Mouse (Mus musculus): Measurements from ENCODE around the gene Whrn.

The Whrn gene

DNA sequence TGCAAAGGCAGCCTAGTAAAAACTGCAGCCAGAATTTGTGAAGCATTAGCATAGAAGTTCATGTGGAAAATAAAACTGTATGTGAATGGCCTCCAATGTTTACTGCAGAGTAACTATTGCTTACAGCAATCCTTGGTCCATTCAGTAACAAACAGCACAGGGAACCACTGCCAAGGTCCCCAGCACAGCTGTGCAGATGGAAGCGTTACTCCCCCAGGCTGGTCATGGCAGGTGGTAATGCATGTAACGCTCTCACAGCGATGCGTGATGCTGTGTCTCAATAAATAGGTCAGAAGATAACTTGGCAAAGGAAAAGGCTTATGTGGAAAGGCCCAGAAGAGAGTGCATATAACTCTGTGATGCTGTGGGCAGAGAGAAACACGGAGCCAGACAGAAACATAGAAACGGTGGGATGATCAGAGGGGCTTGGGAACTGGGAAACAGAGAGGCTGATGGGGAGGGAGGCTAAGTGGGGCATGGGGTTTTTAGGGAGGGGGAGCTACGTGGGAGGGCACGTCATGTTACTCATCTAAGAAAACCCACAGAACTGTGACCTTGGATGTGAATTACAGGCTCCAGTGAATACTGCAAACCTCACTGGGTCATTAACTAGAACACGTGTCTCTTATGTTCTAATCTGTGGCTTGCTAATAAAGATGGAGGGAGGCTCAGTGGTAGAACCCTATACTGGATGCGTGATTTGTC, 51.3 kb downstream of the Whrn start:
- no peak for DNase-seq

DNA sequence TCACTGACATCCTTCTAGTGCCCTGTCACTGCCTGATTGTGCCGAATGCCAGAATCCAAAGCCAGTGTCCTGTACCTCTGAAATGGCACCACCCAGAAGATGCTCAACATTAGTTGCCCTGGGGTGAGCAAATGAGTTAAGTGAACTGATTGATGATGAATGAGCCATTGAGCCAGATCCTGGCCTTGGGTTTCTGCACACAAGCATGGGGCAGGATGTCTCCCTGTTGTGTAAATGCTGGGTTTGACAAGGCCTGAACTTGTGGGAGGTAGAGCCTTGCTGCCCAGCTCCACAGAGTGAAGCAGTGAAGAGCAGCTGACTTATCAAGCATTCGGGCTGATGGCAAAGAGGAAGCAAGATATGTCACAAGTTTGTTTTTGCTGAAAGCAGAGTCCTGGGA, 52.7 kb downstream of the Whrn start:
- DNase-seq, result no peak

DNA sequence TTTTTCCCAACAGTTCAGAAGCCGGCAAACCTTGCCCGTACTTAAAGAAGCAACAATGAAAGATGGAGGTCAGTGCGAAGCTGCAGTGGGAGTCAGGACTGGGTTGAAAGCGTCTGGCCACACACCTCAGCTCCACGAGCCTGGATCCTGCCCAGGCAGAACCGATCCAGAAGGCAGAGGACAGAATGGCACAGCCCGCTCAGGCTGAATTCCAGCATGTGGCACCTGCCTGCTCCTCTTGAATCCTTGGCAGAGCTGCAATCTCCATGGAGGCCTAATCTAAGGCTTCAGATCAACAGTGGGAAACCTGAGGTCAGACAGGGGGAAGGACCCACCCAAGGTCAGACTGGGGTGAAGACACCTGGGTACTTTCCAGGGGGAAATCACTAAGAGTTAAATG, 54.2 kb downstream of the Whrn start:
- peak; percentile 27 for DNase-seq

DNA sequence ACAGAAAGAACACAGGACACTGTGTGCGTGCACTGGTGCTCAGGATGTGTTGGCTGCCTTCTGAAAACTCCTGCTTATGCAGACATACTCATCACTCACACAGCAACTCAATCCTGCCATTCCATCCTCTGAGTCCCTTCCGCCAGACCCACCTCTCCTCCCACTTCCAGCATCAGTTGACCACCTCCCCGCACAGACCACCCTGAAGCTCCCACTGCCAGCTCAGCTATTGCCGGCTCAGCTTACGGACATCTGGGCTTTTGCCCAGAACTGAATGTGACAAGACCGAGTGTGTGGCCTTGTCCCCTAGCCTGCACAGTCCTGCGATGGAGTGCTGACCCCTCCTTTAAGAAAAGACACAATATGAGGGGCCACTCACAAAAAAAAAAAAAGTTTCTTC, 55.5 kb downstream of the Whrn start:
- no peak for DNase-seq

DNA sequence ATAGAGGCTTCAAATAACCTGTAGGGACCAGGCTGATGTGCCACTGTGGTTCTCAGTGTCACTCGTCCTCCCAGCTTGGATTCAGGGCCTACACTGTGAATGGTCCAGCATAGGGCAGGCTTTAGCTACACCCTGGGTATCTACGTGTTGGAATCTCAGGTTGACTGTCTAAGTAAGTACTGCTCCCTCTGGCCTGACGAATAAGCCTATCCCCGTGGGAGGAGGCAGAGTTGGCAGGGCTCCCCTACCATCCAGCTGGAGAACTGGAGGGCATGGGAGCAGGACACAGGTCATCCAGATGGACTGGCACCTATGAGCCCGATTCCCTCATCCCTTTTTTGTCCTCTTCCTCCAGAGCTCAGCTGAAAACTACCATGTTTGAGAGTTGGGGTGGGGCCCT, 57.8 kb downstream of the Whrn start:
- no peak for DNase-seq

DNA sequence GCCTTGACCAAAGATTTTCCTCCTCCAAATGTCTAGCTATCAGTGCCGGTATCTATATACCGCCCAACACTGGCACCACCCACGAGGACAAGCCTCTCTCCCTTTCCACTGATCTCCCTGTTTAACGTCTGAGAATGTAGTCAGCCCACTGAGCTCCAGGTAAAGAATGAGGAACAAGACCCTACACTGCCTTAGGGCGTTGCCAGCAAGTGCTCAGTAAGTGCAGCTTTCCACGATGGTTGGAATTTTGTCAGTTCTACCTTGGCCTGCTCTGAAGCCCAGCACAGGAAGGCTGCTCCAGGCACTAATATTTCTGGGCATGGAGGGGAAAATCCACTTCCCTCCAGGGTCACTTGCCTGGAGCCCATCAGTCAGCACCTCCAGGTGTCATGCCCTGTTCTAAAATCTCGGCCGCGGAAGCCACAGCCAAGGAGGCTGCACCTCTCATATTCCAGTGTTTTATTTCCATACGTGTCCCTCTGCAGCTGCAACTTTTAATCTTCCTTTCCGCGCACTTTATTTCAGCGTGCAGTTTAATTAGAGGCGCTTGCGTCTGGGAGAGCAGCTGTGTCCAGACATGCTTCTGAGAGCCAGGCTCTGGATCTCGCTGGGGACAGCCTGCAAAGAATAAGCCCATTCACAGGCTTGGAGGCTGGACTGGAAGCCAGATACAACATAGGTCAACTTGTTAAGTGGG, 58.5 kb downstream of the Whrn start:
- no peak for DNase-seq

DNA sequence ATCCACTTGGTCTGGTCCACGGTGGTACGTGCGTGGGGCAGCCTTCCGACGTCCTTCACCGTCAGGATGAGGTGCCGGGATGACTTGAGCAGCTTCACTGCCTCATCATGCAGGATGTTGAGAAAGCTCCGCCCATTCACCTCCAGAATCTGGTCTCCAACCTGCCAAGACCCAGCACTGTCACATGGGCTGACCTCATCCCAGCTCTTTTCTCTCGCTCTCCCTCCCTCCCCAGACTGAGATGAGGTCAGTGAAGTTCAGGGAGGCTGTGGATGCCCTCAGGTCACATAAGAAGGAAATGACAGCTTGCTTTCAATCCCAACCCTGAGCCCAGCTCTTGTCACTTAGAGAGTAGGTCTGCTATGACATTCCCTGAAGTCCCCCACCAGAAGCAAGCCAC, 60.4 kb downstream of the Whrn start:
- no peak for DNase-seq

DNA sequence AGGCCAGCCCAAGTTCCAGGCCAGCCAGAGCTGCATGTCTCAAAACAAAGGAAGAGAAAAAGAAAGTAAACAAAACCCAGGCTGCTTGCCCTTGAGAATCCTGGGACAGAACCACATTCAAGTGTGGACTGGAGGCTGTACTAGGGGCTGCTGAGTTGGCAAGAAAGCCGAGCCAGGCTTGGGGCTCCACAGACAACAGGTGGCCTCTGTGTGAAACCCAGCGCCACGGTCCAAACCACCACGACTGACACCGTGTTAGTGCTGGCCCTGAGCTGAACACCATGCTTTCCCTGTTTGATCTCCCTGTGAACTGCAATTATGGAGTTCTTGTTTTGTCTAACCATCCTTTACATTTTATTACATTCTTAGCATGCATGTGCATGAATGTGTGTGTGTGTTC, 64.7 kb downstream of the Whrn start:
- no peak for DNase-seq

DNA sequence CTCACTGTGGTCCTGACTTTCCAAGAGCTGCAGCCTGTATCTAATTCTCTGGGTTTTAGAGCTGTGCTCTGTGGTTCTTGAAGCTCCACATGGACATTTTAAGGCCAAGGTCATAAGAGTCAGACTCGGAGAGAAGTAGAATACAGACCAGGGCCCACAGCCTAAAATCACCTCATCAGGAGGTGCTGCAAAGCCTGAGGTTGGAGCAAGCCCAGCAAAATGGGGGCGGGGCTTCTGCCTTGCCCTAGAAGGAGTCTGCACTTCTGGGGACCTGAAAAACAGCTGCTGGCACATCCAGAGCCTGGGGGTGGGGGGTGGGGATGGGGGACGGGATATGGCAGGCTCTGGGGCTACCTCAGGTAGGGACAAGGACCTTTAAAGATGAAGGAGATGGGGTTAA, 65.4 kb downstream of the Whrn start:
- no peak for DNase-seq

DNA sequence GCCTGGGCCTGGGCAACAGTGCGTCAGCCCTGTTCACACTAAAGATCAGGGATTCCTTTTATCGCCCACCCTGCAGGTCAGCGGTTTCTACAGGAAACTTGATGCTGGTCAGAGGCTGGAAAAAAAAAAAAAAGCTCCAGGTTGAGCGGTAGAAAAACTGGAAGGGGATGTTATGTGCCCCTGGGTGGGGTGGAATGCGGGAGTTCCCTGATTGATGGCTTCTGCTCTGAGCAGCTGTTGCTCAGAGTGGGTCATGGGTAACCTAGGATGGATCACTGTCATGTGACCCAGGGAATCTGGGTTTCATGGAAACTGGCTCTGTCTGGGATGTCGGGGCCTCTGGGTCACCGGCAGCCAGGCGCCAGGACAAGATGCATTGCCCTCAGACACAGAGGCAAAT, 69.5 kb downstream of the Whrn start:
- no peak for DNase-seq

DNA sequence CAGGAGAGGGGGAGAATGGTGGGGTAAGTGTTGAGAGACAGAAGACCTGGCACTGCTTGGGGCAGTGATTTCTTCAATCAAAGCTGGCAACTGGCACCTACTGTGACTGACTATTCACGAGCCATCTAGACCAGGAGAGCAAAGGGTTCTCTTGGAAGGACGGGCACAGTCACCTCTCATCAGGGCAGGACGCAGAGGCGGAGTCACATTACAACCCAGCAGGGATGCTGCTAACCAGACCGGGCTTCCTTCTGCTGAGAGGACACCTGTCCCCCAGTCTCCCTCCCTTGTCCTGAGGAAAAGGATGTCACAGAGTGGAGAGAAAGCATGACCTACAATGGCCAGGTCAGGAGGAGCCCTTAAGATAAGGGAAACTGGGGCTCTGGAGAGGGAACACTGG, 72.0 kb downstream of the Whrn start:
- DNase-seq, result no peak

DNA sequence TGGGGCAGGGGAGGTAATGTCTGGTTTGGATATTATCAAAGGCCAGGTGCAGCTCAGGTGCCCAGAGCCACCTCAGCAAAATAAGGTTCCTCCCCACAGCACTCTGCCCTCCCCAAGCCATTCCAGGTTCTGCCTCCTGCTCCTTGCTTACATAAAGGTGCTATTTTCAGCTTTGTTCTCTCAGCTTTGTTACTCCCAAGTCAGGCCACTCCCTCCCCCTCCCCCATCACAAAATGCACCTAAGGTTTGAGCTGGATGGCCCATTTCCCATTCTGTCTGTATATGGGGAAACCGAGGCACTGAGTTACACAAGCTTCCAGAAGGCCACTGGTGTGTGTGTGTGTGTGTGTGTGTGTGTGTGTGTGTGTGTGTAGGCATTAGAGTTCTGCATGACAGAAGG, 72.6 kb downstream of the Whrn start:
- no peak for DNase-seq

DNA sequence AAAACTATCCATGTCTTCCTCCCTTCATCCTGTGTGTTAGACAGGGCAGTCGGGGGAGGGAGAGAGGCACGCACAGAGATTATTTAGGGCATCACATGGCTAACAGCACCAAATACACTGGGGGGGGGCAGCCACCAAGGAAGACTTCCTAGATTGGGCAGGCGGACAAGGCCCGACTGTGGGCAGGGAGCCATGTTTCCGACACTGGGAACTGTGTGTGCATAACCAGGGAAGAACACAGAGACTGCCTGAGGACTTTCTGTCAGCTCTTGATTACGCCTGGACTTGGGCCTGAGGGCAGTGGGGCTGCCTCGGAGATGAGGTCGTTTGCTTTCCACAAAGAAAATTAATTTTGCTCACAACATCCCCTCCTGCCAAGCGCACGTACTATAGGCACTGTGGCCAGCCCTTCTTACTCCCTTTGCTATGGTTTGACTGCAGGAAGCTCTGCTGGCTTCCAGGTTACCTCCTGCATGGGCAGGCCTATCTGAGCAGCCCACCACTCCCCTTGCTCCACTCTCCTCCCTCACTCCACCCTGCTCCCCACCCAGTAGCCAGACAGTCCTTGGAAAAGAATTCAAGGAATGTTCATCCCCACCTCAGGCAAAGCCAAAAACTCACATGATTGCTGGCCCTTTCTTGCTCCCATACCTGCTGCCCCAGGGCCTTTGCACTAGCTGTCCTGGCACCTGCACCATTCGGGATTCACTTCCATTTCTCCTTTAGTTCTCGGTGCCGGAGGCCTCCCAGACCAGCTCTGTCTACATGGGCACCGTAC, 75.5 kb downstream of the Whrn start:
- no peak for DNase-seq

DNA sequence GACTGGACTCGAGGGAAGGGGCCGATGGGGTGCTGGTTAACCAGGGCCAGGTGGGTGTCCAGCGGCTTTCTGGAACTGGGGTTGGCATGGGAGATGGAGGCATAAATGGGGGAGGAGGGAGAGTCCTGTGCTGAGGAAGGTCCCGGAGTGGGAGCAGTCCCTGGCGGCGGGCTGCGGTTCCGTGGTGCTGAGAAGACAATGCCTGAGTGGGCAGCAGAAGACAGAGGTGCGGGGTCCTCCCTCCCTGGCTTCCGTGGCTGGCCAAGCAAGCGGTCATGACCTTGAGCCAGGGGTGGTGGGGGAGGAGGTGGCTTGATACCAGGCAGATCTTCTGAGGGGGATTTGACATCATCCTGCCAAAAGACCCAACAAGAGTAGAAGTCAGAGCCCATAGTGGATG, 77.5 kb downstream of the Whrn start:
- no peak for DNase-seq

DNA sequence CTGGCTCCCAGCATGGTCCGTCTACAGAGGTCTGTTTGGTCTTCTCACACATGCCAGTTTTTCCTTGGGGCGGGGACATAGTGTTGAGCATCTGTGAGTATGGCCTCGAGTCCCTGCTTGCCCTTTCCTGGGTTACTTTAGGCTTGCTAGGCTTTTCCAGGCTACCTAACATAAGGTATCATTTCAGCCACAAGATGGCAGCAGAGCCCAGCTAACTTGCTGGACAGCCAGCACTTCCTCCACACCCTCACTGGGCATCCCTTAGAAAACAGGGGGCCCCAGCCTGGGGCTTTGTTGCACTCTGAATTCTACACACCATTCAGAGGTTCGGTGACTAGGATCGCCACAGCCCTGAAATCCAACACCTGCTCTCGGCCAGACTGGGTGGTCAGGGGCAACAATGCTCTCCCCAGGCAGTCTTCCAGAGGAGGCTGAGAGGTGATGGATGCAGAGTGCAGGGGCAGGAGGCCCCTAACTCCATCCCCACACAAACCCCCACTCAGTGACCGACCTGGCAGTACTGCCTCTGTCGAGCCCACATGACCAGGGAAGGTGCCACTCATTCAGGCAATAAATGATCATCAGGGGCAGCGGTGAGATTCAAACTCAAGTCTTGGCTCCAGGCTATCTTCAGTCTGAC, 78.4 kb downstream of the Whrn start:
- peak; percentile 69 for DNase-seq

DNA sequence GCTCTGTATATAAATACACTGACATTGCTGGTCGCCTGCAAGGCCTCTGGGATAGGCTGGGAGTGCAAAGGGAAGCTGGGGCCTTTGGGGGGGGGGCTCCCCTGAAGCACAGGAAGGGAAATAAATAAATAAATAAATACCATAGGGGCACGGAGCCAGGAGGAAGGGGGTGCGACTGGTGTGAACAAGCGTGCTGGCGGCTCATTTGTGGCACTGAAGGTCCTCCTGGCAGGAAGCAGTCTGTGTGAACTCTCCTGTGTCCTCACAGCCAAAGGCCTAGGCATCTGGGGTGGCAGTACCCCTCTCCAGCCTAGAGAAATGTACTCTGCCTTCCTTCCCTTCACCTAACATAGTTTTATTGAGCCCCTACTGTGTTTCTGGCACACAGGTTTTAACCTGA, 80.8 kb downstream of the Whrn start:
- no peak for DNase-seq

DNA sequence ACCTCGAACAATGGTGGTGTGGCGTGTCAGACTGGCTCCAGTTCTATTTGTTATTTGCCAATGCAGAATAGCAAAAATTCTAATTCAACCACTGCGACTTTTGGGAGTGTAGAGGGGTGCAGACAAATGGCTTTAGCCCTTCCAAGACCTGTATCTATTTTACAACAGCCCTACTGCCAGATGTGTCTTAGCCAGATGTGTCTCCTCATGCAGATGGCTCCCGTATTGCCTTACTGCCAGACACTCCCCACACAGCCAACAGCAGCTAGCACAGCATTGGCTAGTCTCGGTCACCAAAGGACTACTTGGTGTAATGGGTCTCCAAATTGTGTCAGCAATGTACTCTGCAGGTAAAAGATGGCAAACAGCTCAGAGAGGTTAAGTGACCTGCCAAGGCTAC, 84.6 kb downstream of the Whrn start:
- no peak for DNase-seq

DNA sequence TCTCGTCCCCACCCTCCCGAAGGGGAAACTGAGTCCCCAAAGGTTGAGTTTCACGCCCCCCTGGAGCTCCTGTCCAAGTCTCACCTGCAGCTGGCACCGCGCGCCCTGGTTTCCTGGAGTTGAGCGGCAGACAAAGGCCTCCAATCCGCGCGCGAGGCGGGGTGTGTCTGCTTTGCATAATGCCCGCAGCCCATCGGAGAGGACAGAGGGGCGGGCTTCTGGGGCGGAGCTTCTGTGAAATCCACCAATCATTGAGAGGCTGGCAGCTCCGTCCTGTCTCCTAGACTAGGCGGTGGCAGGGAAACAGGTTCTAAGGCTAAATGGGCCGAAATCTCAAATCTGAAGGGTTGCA, 85.2 kb downstream of the Whrn start:
- peak; percentile 41 for DNase-seq

DNA sequence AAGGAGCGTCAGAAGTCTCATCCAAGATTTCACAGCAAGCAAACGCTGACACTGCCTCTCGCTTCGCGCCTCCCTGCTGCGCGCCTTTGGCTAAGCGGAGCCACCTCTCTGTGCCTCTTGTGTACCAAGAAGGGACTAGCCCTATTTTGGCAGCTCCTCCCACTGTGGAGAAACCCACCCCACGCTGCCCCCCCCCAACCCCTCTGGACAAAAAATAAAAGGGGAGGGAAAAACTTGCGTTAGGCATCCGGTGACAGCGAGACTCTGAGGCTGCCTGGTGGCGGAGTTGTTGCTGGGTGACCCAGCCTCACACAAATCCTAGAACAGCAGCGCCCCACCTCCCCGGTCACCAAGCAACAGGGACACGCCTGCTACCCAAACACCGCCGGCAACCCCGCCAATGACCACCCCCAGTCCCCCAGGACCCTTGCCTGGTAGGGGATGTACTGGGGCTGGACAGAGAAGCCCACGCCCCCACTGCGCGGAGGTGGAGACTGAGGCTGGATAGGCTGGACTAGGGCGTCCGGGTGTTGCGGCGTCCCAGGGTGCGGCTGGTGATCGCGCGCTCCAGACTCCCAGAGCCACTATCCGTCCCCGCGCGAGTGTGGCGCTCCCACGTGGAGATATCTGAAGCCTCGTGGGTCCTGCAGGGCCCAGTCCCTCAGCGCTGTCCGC, 85.7 kb downstream of the Whrn start:
- DNase-seq, result no peak

DNA sequence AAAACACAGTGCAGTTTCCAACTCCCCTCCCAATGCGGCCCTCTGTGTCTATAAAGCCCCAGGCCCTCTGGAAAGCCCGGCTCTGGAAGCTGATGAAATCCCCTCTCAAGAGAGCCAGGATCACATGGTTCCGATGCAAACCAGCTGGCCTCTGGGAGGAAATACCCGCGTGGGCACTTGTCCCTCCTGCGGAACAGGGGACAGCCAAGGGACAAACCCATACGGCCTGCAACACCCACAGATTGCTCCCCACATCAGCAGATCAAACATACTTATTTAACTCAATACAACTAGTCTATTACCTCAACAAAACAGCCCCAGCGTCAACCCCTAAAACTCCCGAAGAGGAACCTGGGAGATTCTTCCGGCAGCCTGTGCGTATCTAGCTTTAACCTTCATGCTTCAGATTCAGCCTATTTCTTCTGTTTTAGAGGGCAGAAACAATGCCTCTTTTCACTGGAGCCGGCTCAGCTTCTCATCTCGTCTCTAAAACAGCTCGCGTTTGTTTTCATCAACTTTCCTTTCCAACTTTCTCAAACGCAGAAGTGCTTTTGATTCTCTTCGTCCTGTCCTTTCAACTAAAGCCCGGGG, 86.4 kb downstream of the Whrn start:
- no peak for DNase-seq

DNA sequence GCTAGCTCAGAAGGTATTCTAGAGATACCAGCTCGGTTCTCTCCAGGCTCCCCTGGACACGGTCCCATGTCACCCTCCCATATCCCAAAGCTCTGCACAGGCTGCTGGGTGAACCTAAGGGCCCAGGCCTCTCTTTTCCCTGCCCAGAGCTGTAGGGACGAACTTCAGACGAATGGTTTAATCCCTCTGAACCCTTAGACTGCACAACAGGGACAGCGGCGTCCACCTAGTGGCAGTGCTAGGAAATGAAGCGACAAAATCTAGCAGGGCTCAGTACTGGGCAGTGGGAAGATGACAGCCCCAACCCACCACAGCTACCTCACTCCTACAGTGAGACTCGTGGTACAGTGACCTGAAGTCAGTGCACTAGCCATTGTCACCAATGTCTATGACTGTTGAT, 87.1 kb downstream of the Whrn start:
- DNase-seq, result peak; percentile 11

DNA sequence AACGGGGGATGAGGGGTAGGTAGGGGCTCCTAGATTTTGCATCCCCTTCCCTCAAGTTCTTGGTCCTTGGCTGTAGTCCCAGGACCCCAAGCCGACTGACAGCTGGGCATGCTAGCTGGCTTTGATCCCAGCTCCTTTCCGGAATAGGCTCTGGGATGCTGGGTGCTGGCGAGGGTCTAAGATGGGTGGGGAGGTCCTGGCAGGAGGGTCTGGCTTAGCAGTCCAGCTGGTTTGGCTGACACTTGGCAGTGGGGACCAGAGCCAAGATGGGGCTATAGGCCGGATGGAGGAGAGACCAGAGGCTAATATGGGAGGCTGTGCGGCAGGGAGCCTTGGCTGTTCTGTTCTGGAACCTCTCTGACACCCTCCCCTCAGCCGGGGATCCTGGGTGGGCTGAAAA, 87.5 kb downstream of the Whrn start:
- no peak for DNase-seq

DNA sequence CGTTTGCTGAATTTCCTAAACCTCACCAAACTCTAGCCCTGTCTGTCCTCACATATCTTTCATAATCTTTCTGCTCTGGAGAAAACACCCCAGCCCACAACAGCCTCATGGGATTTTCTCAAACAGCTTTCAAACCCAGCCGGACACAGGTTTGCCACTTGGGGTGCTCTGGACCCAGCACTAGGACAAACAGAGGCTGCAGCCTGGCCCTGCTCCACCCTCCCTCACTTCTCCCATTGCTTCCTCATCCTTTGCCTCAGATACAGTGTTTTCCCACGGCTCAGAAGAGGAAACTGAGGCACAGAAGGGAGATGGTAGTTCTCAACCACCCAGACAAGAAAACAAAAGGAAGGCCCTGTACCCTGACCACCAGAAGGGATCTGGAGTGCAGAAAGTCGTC, 90.1 kb downstream of the Whrn start:
- DNase-seq, result no peak
